Mouse (Mus musculus): ENCODE results near the gene Nhlrc3. TPM values are rescaled to one million over a fixed set of nuclear protein-coding genes. Genes with fewer than 3 reads are reported as not detected.
A peak's percentile ranks its signal among the peaks of the same experiment; 100 is the strongest.

The Nhlrc3 gene
- polyA plus RNA-seq, 1 experiment: 10.6 TPM

- no peak for DNase-seq
- no peaks in the 10 kb centered on the region for H3K36me3 ChIP-seq (ENCODE audit: control insufficient read depth, insufficient read depth, low read length)
- TF ChIP-seq CTCF (conservative IDR thresholded peaks at IDR 0.05; ENCODE audit: insufficient read depth, insufficient read length, low read depth, low read length) (no peak), POLR2A (IDR thresholded peaks at IDR 0.05; ENCODE audit: low read depth, low read length) (no peak)
- H3K27me3 ChIP-seq (replicated peaks; ENCODE audit: control insufficient read depth, insufficient read depth, low read length): no peaks in the 10 kb centered on the region
- no peak overlapping the region for H3K27ac ChIP-seq (ENCODE audit: insufficient read depth, low read depth, low read length)
- 51% methylated on average over 7 of the region's 7 CpGs for WGBS
- H3K4me1 ChIP-seq (ENCODE audit: control insufficient read depth, insufficient read depth, low read length): 0 out of 2 replicates have a peak, but pooled peaks cover 4% of the 10 kb centered on the region
- no peak overlapping the region for H3K4me3 ChIP-seq (ENCODE audit: insufficient read depth, low read depth, low read length)
These were observed 45.4 kb downstream of the Nhlrc3 start for GRCm38 (mm10) chr3:53417701-53418100.

GRCm38 (mm10) chr3:53416036-53416506 lies 47.1 kb downstream of the Nhlrc3 start:
- 74% methylated on average over 5 of the region's 5 CpGs for WGBS
- Histone ChIP-seq H3K4me1 (ENCODE audit: control insufficient read depth, insufficient read depth, low read length) (0 out of 2 replicates have a peak, but pooled peaks cover 4% of the 10 kb centered on the region), H3K4me3 (ENCODE audit: insufficient read depth, low read depth, low read length) (no peak overlapping the region), H3K27ac (ENCODE audit: insufficient read depth, low read depth, low read length) (no peak overlapping the region), H3K27me3 (replicated peaks; ENCODE audit: control insufficient read depth, insufficient read depth, low read length) (no peaks in the 10 kb centered on the region), H3K36me3 (ENCODE audit: control insufficient read depth, insufficient read depth, low read length) (no peaks in the 10 kb centered on the region)
- TF ChIP-seq CTCF (conservative IDR thresholded peaks at IDR 0.05; ENCODE audit: insufficient read depth, insufficient read length, low read depth, low read length): no peak
- no peak for TF ChIP-seq POLR2A (IDR thresholded peaks at IDR 0.05; ENCODE audit: low read depth, low read length)
- no peak for DNase-seq

GRCm38 (mm10) chr3:53413959-53414358 lies 49.2 kb downstream of the Nhlrc3 start:
- Histone ChIP-seq H3K4me3 (ENCODE audit: insufficient read depth, low read depth, low read length) (no peak overlapping the region), H3K27ac (ENCODE audit: insufficient read depth, low read depth, low read length) (no peak overlapping the region), H3K27me3 (replicated peaks; ENCODE audit: control insufficient read depth, insufficient read depth, low read length) (no peaks in the 10 kb centered on the region), H3K4me1 (ENCODE audit: control insufficient read depth, insufficient read depth, low read length) (0 out of 2 replicates have a peak, but pooled peaks cover 4% of the 10 kb centered on the region), H3K36me3 (ENCODE audit: control insufficient read depth, insufficient read depth, low read length) (no peaks in the 10 kb centered on the region)
- no peak for TF ChIP-seq CTCF (conservative IDR thresholded peaks at IDR 0.05; ENCODE audit: insufficient read depth, insufficient read length, low read depth, low read length)
- TF ChIP-seq POLR2A (IDR thresholded peaks at IDR 0.05; ENCODE audit: low read depth, low read length): no peak
- 30% methylated on average over 3 of the region's 3 CpGs for WGBS
- DNase-seq: peak; percentile 53

GRCm38 (mm10) chr3:53413465-53413864 lies 49.7 kb downstream of the Nhlrc3 start:
- H3K36me3 ChIP-seq (ENCODE audit: control insufficient read depth, insufficient read depth, low read length): no peaks in the 10 kb centered on the region
- H3K27ac ChIP-seq (ENCODE audit: insufficient read depth, low read depth, low read length): no peak overlapping the region
- H3K4me1 ChIP-seq (ENCODE audit: control insufficient read depth, insufficient read depth, low read length): 0 out of 2 replicates have a peak, but pooled peaks cover 4% of the 10 kb centered on the region
- no peak overlapping the region for H3K4me3 ChIP-seq (ENCODE audit: insufficient read depth, low read depth, low read length)
- no peak for TF ChIP-seq POLR2A (IDR thresholded peaks at IDR 0.05; ENCODE audit: low read depth, low read length)
- TF ChIP-seq CTCF (conservative IDR thresholded peaks at IDR 0.05; ENCODE audit: insufficient read depth, insufficient read length, low read depth, low read length): no peak
- 84% methylated on average over 2 of the region's 2 CpGs for WGBS
- DNase-seq: no peak
- no peaks in the 10 kb centered on the region for H3K27me3 ChIP-seq (replicated peaks; ENCODE audit: control insufficient read depth, insufficient read depth, low read length)

- no peaks in the 10 kb centered on the region for H3K27me3 ChIP-seq (replicated peaks; ENCODE audit: control insufficient read depth, insufficient read depth, low read length)
- H3K4me3 ChIP-seq (ENCODE audit: insufficient read depth, low read depth, low read length): no peak overlapping the region
- no peak overlapping the region for H3K27ac ChIP-seq (ENCODE audit: insufficient read depth, low read depth, low read length)
- no peak for DNase-seq
- H3K4me1 ChIP-seq (ENCODE audit: control insufficient read depth, insufficient read depth, low read length): 0 out of 2 replicates have a peak, but pooled peaks cover 4% of the 10 kb centered on the region
- 75% methylated on average over 5 of the region's 5 CpGs for WGBS
- TF ChIP-seq CTCF (conservative IDR thresholded peaks at IDR 0.05; ENCODE audit: insufficient read depth, insufficient read length, low read depth, low read length) (no peak), POLR2A (IDR thresholded peaks at IDR 0.05; ENCODE audit: low read depth, low read length) (no peak)
- no peaks in the 10 kb centered on the region for H3K36me3 ChIP-seq (ENCODE audit: control insufficient read depth, insufficient read depth, low read length)
These were observed 50.9 kb downstream of the Nhlrc3 start for GRCm38 (mm10) chr3:53412259-53412658.

- WGBS: 79% methylated on average over 6 of the region's 6 CpGs
- Histone ChIP-seq H3K4me3 (ENCODE audit: insufficient read depth, low read depth, low read length) (no peak overlapping the region), H3K27me3 (replicated peaks; ENCODE audit: control insufficient read depth, insufficient read depth, low read length) (no peaks in the 10 kb centered on the region), H3K36me3 (ENCODE audit: control insufficient read depth, insufficient read depth, low read length) (no peaks in the 10 kb centered on the region), H3K4me1 (ENCODE audit: control insufficient read depth, insufficient read depth, low read length) (0 out of 2 replicates have a peak, but pooled peaks cover 4% of the 10 kb centered on the region), H3K27ac (ENCODE audit: insufficient read depth, low read depth, low read length) (no peak overlapping the region)
- TF ChIP-seq CTCF (conservative IDR thresholded peaks at IDR 0.05; ENCODE audit: insufficient read depth, insufficient read length, low read depth, low read length) (no peak), POLR2A (IDR thresholded peaks at IDR 0.05; ENCODE audit: low read depth, low read length) (no peak)
- no peak for DNase-seq
These were observed 53.1 kb downstream of the Nhlrc3 start for GRCm38 (mm10) chr3:53410031-53410430.

DNA sequence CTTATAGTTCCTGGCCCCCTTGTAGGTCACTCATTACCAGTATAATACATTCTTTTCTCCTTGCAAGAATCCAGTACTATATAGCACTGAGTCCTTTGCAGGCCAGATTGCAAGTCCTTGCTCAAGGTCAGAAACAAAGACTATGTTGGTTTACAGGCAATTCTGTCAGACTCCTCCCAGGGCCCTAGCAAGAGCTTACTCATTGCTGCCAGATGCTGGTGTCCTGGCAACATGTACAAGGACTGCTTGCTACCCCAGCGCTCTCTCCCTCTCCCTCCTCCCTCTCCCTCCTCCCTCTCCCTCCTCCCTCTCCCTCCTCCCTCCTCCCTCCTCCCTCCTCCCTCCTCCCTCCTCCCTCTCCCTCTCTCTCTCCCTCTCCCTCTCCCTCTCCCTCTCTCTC lies 56.0 kb downstream of the Nhlrc3 start:
- 46% methylated on average over 1 of the region's 1 CpGs for WGBS
- no peak overlapping the region for H3K27ac ChIP-seq (ENCODE audit: insufficient read depth, low read depth, low read length)
- H3K27me3 ChIP-seq (replicated peaks; ENCODE audit: control insufficient read depth, insufficient read depth, low read length): no peaks in the 10 kb centered on the region
- no peaks in the 10 kb centered on the region for H3K4me1 ChIP-seq (ENCODE audit: control insufficient read depth, insufficient read depth, low read length)
- TF ChIP-seq CTCF (conservative IDR thresholded peaks at IDR 0.05; ENCODE audit: insufficient read depth, insufficient read length, low read depth, low read length) (no peak), POLR2A (IDR thresholded peaks at IDR 0.05; ENCODE audit: low read depth, low read length) (no peak)
- no peaks in the 10 kb centered on the region for H3K36me3 ChIP-seq (ENCODE audit: control insufficient read depth, insufficient read depth, low read length)
- no peak overlapping the region for H3K4me3 ChIP-seq (ENCODE audit: insufficient read depth, low read depth, low read length)
- DNase-seq: no peak

Other genes with a start within 250 kb of the Nhlrc3 start
- gene Proser1, start 334 bp upstream of the Nhlrc3 start, polyA plus RNA-seq (2012; rRNA removed): 14.8 and 15.3 TPM in 2 replicates
- 0.03 TPM in 1 of 2 replicates, not detected in the other for gene Stoml3, start 25.3 kb upstream of the Nhlrc3 start, polyA plus RNA-seq (2012; rRNA removed)
- gene Frem2, start 194.0 kb upstream of the Nhlrc3 start, polyA plus RNA-seq (2012; rRNA removed): 4.3 and 7.3 TPM in 2 replicates

All from kidney, adult 2 months (tissue).